Mouse (Mus musculus): Measurements from ENCODE around the gene 2210016L21Rik.

2210016L21Rik gene

DNA sequence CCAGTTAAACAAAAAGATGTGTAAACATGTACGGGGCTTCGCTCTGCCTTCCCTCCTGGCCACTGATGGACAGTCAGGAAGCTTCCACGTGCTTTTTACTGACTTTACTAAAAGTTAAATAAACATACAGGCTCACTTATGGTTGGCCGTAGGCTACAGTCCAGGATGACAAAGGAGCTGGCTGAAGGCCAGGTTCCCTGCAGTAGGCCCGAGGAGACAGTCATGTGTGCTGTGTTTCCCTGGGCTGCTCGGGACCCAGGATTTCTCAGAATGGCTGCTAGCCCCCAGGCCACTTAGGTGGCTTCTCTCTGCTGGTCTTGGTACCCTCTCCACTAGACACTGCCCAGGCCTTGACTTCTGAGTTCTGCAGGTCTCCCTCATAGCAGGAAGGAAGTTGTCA is 6.9 kb downstream of the 2210016L21Rik start:
- peak; percentile 14 for DNase-seq

DNA sequence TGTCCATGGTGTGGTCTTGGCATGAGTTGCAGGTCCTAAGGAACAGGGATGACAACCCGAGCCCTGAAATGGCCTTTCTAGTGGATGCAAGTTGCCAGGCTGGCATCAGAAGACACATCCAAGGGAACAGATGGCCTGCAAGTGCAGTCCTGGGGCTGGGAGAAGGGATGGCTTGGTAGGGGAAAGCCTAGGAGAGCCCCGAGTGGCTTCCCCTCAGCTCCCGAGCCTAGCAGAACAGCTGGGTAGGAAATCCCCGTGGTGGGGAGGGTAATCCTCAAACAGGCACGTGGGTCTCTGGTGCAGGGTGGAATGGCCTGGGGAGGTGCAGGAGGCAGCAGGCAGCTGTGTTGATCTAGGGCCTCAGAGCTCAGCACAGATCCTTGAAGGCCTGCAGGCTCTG is 7.4 kb downstream of the 2210016L21Rik start:
- no peak for DNase-seq

DNA sequence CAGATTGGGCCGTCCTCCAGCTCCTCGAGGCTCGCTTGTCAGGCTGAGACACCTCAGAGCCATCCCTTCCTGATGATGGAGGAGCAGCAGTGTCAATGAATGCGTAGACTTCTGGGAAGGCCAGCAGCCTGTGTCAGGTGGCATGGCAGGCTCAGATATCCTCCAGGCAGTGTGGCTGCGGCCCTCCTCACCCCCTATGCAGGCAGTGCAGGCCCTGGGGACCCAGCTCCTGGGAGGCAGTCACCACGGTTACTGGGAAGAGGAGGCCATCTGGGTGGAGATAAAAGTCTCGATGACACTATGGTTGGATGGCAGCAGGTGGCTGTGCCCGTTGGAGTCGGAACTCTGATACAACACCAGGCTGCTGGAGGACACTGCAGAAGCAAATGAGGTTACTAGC is 7.9 kb downstream of the 2210016L21Rik start:
- DNase-seq, result no peak

DNA sequence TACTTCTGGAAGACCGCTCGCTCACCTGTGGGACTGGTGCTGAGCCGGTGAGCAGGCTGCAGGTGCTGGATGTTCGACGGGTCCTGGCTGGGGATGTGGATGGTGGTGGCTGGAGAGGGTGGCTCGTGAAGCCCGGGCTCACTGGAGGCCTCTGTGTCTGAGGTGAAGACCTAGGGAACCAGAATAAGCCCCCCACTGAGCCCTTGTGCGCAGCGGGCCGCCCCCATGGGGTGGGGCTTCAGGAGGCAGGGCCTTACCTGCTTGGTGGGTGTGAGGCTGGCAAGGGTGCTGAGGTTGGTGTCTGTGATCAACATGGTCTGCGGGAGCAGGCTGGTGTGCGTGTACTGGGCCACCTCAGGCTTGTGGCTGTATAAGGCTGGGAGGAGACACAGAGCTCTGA is 8.7 kb downstream of the 2210016L21Rik start:
- DNase-seq, result no peak

DNA sequence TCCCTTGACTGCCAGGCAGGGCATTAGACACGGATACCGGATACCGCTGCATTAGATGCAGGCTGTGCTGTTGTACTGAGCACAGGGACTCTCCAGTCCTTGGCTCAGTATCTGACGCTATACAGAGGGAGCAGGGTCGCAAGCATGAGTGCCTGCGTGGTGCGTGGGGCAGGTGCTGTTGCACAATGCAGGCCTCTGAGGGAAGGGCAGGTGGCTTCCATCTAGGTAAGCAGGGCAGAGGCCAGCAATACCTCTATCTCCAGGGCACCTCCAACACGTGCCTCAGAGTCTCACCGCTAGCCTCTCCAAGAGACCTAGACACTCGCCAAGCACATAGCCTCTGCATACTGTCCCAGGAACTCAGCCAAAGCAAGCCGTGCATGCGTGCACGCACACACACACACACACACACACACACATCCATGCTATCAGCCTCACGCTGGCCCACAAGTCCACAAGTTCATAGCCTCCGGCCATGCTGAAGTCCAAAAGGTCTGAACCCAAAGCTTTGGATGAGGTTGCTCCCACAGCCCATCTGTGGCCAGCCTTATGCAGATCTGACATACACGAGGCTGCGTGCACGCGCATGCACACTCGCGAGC is 9.4 kb downstream of the 2210016L21Rik start:
- DNase-seq, result no peak

DNA sequence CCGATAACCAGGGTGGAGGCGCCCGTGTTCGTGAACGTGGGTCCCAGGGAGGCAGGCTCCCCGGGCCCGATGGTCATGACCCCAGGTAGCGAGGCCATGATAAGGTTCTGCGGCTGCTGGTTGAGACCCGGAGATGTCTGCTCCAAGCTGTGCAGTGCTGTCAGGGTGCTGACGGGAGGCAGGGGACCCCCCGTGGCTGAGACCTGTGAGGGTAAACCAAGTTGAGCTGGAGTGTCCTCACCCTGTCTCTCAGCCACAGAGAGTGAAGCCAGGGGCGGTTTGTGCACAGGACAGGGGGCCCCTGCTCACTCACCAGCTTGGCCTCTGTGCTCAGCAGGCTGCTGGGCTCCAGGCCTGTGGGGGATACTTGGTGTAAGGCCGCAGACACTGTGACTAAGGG is 11.4 kb downstream of the 2210016L21Rik start:
- no peak for DNase-seq

DNA sequence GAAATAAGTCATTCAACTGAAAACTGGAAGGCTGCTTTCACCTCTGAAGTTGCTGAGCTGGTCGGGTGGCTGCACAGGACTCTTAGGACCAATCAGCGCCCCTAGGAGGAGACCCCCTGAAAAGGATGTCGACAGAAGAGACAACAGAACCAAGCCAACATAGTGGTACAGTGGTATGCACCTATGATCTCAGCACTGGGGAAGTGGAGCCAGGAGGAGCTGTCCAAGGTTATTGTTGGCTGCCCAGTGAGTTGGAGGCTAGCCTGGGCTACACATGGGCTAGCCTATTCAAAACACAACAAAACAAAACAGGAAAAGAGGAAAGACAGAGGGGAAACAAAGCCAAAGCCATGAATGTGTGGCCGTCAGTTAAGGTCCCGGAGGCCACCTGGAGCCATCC is 16.1 kb downstream of the 2210016L21Rik start:
- DNase-seq, result no peak

DNA sequence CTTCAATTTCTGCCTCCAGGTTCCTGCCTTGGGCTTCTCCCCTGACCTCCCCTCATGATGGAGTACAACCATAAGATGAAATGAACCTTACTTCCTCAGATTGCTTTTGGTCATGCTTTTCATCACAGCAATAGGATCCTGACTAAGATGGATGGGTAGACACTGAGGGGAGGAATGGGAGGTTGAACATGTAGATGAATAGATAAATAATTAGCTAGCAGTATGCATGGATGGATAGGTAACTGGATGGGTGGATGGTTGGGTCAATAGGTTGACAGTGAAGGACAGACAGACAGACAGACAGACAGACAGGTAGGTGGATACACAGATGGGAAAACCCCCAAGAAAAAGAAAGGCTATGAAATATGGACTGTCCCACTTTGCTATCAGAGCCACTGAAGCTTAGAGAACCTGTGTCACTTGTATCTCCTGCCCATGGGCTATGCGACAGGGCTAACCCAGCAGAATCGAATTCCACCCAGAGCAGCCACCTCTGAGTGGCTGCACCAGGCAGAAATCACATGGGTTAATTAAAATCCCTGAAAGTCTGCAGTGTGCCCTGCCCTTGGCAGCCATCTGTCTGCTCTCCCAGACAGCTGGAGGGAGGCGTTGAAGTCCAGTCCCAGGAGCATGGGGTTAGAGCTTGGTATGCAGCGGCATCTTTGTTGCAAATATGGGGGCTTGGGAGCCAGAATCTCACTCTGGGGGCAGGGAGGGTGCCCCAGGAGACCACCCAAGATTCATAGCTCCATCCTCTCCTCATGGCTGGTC is 19.8 kb downstream of the 2210016L21Rik start:
- no peak for DNase-seq

DNA sequence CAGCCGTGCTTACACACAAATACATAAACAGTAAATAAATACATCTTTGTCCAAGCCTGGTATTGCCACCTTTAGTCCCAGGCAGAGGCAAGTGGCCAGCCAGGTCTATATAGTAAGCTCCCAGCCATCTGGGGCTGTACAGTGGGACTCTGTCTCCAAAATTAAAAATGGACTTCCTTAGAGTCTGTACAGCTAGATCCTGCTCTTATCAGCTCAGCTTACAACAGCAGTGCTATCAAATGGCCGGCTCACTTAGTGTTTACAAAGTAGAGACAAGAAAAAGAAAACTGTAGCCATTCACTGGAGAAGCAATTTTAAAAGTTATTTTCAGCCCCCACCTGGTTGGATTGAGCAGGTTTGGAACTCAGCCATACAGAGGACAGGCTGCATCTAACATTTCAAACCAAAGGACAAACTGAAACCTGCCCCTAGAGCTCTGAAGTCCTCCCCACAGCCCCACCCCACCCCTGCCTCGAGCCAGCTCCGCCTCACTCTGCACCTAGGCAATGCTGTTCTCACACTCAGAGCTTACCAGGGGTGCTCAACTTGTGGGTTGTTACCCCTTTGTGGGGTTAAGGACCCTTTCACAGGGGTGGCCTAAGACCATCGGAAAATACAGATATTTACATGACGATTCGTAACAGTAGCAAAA is 22.5 kb downstream of the 2210016L21Rik start:
- no peak for DNase-seq

DNA sequence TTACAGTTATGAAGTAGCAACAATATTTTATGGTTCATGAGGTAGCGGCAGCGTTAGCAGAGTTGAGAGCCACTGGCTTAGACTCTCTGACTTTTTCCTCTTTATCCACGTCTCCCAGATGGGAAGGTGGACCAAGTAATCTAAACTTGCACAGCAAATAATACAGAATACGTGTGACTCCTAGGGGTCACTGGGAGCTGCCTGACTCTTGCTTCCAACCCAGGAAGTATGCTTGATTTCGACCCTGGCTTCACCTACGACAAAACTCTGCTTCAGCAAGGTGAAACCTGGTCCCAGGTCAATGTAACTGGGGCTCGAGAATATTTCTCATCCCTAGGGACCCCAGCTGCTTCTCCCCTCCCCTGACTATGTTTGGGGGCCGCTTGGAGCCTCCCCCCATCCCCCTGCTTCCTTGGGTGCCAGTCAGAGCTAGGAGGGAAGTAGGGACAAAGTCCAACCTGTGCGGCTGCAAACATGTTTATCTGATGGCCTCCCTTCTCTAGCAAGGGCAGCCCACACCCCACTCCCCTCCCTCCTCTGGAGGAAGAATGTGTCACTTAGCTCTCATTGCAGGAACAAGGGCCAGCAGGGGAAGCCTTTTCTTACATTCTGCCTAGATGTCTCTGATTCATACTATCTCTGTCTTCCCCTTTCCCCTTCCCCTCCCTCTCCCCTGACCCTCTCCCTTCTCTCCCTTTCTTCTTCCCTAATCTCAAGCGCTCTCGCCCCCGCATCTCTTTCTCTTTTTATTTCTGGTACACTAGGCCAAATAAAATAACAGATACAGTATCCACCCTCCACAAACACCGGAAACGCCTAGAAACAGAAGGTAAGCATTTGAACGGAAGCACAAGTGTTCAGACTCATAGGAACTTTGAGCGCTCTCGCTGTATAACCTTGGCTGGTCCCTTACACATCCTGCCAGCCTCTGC is 23.3 kb downstream of the 2210016L21Rik start:
- DNase-seq, result no peak

DNA sequence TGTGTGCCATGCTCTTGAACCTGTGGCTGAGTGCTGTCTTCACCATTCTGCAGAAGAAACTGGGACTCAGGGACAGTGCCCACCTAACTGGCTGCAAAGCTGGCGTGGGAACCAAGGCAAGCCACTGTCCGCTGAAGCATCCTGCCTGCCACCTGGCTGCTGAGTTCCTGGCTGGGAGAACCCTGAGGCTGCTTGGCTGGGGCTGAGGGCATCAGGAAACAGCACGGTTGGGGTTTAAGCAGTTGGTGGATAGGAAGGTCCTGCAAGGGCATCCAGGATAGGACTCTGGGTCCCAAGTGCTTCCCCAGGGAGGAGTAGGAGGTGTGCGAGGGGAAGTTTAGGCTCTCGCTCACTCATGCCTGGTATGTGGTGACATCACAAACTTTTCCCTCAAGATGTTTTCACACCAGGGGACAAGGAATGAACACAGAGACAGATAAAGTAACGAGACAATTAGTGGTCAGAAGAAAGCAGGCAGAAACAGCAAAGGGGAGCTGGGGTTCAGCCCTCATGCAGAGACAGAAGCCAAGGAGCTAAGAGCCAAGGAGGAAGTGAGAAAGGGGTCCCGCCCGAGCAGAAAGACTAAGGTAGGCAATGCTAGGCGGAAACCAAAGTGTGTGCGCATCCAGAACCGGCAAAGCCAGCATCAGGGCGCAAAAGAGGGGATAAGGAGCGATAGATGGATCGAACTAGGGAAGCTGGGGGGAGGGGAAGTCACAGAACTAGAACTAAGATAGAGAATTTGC is 25.7 kb downstream of the 2210016L21Rik start:
- DNase-seq, result no peak

DNA sequence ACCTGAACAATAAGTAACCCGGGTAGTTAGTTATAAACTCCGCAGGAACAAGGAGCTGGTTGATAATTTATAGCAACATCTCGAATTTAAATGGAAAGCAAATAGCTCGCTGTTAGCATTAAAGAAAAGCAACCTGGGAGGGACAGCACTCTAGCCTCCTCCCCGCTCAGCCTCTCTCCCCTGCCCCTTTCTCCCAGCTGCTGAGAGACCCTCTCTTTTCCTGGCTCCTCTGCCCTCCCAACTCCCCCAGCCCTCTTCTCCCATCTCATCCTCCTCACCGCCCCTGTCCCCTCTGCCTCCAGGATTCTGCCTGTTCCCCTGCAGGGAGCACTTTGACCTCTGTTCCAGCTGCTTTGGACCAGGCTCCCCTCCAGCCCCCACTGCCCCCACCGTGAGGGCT is 26.7 kb downstream of the 2210016L21Rik start:
- no peak for DNase-seq

DNA sequence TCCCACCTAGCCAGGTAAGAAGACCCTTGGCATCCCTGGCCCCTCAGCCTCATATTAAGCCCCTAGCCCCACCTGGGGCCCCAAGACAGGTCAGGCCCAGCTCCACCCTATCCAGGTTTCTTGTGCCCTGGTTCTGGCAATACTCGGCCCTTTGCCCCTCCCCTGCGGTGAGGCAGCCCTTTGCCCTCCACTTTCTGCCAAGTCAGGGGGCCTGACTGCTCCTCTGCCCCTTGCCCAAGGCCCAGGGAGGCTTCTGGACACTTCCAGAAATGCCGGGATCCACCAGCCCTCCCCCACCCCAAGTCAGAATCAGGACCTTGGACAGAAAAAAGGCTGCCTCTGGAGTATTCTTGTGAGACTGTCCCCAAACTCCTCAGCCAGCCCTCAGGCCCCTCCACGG is 27.1 kb downstream of the 2210016L21Rik start:
- DNase-seq, result no peak

DNA sequence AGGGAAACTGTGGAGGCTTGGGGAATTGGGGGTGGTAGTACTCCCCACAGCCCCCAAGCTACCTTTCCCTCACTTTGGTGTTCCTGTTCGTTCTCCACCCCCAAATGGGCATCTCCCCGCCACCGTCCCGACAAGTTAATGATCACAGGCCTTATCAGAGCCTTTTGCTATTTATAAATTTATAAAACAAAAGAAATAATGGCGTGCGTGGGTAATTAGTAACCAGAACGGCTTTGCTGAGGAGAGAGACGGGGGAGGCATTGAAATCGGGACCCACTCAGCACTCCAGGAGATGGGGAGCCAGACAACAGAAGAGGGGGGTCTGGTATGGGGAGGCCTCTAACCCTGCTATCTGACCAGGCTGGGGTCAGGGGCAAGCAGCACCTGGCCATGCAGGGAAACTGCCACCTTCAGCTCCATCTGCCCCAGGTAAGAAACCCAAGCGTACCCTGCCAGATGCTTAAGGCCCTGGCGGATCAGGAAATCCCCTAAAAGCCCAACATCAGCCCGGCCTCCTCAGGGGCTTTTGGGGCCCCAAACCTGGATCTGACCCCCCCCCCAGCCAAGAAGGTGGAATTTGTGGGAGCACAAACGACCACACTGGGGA is 27.8 kb downstream of the 2210016L21Rik start:
- no peak for DNase-seq

DNA sequence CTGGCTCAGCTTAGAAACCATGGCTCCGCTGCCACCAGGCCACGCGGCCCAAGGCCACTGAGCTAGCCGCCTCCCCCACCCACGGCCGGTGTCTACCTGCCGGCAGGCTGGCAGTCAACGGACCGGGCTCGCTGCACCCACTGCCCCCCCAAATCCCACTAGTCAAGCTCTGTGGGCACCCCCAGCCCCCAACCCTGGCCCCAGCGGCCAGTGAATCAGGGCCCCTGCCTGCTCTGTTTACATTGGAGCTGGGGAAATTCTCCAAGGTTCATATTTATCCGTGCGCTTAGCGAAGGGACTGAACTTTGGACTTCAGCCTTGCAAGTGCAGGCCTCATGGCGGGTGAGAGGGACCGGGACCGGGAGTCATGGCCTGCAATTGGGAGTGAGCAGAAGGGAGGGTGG is 28.9 kb downstream of the 2210016L21Rik start, which contains the start of gene Hnf1a:
TSS of gene Hnf1a (minus strand) at position 271 of the 404 bp plus-strand sequence.
- no peak for DNase-seq

DNA sequence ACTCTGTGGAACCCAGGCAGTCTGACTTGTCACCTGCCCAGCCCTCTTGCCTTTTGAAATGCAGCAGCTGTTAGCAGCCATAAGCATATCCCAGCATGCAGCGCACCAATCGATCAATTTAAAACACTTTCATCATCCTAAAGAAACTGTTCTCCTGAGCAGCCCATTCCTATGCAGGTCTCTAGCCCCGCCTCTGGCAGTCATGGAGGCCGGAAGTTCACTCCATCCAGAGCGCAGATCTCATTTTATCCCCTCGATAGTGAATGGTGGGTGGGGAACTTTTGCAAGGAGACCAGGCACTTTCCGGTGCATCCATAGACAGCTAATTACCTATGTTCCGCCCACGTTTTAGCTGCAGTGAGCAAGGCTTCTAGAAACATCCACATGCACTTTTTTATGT is 30.2 kb downstream of the 2210016L21Rik start:
- no peak for DNase-seq

DNA sequence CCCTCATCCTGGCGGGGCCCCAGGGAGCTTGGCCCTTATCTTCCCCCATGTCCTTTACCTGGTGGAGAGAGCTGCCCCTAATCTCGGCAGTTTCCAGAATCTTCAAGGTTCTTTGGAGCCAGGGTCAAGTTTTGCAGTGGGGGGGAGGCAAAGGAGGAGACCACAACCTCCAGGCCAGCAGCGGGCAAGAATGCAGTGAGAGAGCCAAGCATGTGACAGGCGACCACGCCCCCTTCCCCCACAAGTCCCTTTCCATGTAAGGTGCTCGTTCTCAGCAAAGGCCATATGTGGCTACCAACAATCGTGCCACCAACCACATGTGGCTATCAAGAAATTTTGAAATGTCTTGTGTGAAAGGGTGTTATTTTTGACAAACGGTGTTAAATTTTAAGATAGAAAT is 31.2 kb downstream of the 2210016L21Rik start:
- DNase-seq, result no peak

DNA sequence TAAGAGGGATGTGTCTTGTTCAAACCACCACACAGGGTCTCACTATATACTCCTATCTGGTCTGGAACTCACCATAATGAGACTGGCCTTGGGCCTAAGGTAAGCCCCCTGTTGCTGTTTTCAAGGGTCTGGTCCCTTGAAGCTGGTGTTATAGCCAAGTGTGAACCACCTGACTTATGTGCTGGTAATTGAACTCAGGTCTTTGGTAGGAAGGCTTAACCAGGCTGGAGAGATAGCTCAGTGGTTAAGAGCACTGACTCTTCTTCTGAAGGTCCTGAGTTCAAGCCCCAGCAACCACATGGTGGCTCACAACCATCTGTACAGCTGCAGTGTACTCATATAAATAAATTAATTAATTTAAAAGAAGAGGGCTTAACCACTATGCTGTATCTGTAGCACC is 35.0 kb downstream of the 2210016L21Rik start:
- no peak for DNase-seq

DNA sequence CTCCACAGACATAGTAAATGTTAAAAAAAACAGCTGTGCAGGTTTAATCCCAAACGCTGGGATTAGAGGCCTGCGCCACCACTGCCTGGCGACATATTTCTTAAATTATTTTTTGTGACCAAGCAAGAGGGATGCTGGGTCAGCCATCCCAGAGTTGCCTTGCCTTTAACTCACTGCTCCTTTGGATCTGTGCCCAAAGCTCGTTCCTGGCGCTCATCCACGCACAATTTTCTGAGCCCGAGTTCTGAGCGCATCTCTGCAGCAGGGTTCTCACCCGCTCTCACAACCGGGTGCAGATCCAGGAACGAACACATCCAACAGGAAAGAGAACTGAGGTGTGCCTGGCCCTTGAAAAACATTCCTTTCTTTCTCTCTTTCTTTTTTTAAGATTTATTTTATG is 36.5 kb downstream of the 2210016L21Rik start:
- no peak for DNase-seq

DNA sequence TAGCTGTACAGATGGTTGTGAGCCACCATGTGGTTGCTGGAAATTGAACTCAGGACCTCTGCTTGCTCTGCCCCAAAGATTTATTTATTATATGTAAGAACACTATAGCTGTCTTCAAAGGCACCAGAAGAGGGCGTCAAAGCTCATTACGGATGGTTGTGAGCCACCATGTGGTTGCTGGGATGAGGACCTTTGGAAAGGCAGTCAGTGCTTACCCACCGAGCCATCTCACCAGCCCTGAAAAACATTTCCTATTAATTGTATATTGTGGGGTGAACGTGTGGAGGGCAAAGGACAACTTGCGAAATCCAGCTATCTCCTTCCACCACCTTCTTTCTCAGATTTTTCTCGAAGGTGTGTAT is 36.9 kb downstream of the 2210016L21Rik start:
- no peak for DNase-seq

DNA sequence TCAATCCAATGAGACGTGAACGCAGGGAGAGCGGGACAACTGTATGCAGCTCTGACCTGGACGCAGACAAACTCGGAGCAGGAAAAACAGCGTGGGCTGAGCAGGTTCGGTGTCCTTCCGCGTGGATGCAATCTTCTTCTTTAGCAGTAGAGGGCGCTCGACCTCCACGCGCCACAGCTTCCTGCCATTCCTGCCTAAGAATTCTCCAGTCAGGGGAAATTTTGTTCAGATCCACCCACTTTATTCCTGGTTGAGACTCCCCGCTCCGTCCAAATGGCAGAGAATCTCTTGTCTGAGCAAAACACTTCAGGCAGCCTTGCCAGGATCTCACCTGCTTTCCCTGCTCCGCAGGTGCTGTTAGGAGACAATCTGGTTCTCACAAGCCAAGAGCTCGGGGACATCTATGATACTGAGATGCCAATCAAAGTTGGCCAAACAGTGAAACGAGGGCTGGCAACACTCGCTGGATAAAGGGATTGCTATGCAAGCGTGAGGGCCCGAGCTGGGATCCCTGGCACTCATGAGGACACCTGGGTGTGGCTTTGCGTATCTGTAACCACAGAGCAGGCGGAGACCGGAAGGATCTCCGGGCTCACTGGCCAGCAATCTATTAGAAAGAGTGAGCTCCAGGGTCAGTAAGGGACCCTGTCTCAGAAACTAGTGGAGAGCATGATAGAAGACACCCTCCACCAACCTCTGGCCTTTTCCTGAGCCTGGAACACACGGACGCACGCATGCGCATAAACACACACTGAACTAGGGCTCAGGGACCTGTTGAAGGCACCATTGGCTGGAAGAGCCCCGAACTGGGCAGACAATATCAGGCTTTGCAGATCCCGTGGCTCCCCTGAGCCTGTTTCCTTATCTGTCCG is 37.5 kb downstream of the 2210016L21Rik start:
- DNase-seq, result peak; percentile 75
